Mouse (Mus musculus) stomach, postnatal 0 days (tissue): ENCODE measurements around the gene Dcaf17.
A peak's percentile ranks its signal among the peaks of the same experiment; 100 is the strongest.

Experiments
- CTCF ChIP-seq: IDR thresholded peaks from 2 replicates; pipeline ENCODE4 v1.5.1; 2016; ENCODE audit warnings: antibody characterized with exemption, low read depth, mild to moderate bottlenecking, moderate library complexity
- EP300 ChIP-seq: optimal IDR thresholded peaks from 2 replicates; pipeline ENCODE3; 2016; ENCODE audit warnings: antibody characterized with exemption

- peak; percentile 54 for TF ChIP-seq CTCF
- TF ChIP-seq EP300 = no peak
These were observed 28.3 kb upstream of the Dcaf17 start for GRCm38 (mm10) chr2:71026787-71027186.
